Mouse (Mus musculus): ENCODE measurements at regions not wholly inside any gene's neighbourhood (a gene's known extent, or its start where the extent isn't known, plus 50 kb on each side); places are given as distances from the start of the nearest gene placed in this dataset.

- TF ChIP-seq CTCF (conservative IDR thresholded peaks at IDR 0.05; ENCODE audit: insufficient read depth, insufficient read length, low read depth, low read length) = no peak
- TF ChIP-seq POLR2A (IDR thresholded peaks at IDR 0.05; ENCODE audit: low read depth, low read length) = no peak
Measured at GRCm38 (mm10) chr7:133328717-133329116, 204.6 kb upstream of the Ctbp2 start.

Data from kidney, adult 2 months (tissue).